Mouse (Mus musculus): Measurements from ENCODE around the gene Ephx1. TPM values are rescaled to one million over a fixed set of nuclear protein-coding genes. Genes with fewer than 3 reads are reported as not detected.
"Not testable (repeated sequence)": the region's sequence is repeated elsewhere in the genome, so short reads cannot be mapped to it uniquely, and the experiment has no call there.

The Ephx1 gene
- polyA plus RNA-seq, 1 experiment: 60.6 TPM

- no peaks in the 10 kb centered on the region for H3K79me2 ChIP-seq (ENCODE audit: control insufficient read depth, insufficient read depth)
- TF ChIP-seq MAX (IDR thresholded peaks at IDR 0.05) (no peak), CTCF (IDR thresholded peaks at IDR 0.05; ENCODE audit: control insufficient read depth, insufficient read depth, insufficient read length) (peak; percentile 18)
- H3K27me3 ChIP-seq (ENCODE audit: control insufficient read depth, insufficient read depth, insufficient read length): peaks cover 5% of the 10 kb centered on the region
- H3ac ChIP-seq (ENCODE audit: control insufficient read depth, insufficient read length, low read depth): no peak overlapping the region
- no peaks in the 10 kb centered on the region for H3K79me3 ChIP-seq (ENCODE audit: low read depth)
- H3K36me3 ChIP-seq (ENCODE audit: control insufficient read depth, insufficient read depth): no peaks in the 10 kb centered on the region
- H3K4me3 ChIP-seq (ENCODE audit: insufficient read depth, poor library complexity, severe bottlenecking): no peak overlapping the region
These were observed 18.9 kb upstream of the Ephx1 start for GRCm38 (mm10) chr1:181039652-181040051.

GRCm38 (mm10) chr1:181037623-181038022 is 16.9 kb upstream of the Ephx1 start:
- Histone ChIP-seq H3K36me3 (ENCODE audit: control insufficient read depth, insufficient read depth) (no peaks in the 10 kb centered on the region), H3K4me3 (ENCODE audit: insufficient read depth, poor library complexity, severe bottlenecking) (no peak overlapping the region), H3K79me2 (ENCODE audit: control insufficient read depth, insufficient read depth) (no peaks in the 10 kb centered on the region), H3K27me3 (ENCODE audit: control insufficient read depth, insufficient read depth, insufficient read length) (no peaks in the 10 kb centered on the region), H3ac (ENCODE audit: control insufficient read depth, insufficient read length, low read depth) (no peak overlapping the region), H3K79me3 (ENCODE audit: low read depth) (no peaks in the 10 kb centered on the region)
- TF ChIP-seq FOSL1 (IDR thresholded peaks at IDR 0.05; ENCODE audit: insufficient read depth, low read length, poor library complexity, severe bottlenecking) (no peak), MAX (IDR thresholded peaks at IDR 0.05) (no peak)

GRCm38 (mm10) chr1:181035015-181035778 is 14.5 kb upstream of the Ephx1 start:
- not testable (repeated sequence) for H3ac ChIP-seq (ENCODE audit: control insufficient read depth, insufficient read length, low read depth); H3K79me2 ChIP-seq (ENCODE audit: control insufficient read depth, insufficient read depth); H3K4me3 ChIP-seq (ENCODE audit: insufficient read depth, poor library complexity, severe bottlenecking); H3K27me3 ChIP-seq (ENCODE audit: control insufficient read depth, insufficient read depth, insufficient read length); H3K36me3 ChIP-seq (ENCODE audit: control insufficient read depth, insufficient read depth); H3K79me3 ChIP-seq (ENCODE audit: low read depth)

- H3K4me3 ChIP-seq (ENCODE audit: insufficient read depth, poor library complexity, severe bottlenecking): no peak overlapping the region
- no peak overlapping the region for H3ac ChIP-seq (ENCODE audit: control insufficient read depth, insufficient read length, low read depth)
- TF ChIP-seq FOSL1 (IDR thresholded peaks at IDR 0.05; ENCODE audit: insufficient read depth, low read length, poor library complexity, severe bottlenecking) (no peak), CTCF (IDR thresholded peaks at IDR 0.05; ENCODE audit: control insufficient read depth, insufficient read depth, insufficient read length) (peak; percentile 51)
- peaks cover 8% of the 10 kb centered on the region for H3K27me3 ChIP-seq (ENCODE audit: control insufficient read depth, insufficient read depth, insufficient read length)
- no peaks in the 10 kb centered on the region for H3K79me3 ChIP-seq (ENCODE audit: low read depth)
- no peaks in the 10 kb centered on the region for H3K36me3 ChIP-seq (ENCODE audit: control insufficient read depth, insufficient read depth)
- no peaks in the 10 kb centered on the region for H3K79me2 ChIP-seq (ENCODE audit: control insufficient read depth, insufficient read depth)
These were observed 1.6 kb upstream of the Ephx1 start for GRCm38 (mm10) chr1:181022265-181022664.

DNA sequence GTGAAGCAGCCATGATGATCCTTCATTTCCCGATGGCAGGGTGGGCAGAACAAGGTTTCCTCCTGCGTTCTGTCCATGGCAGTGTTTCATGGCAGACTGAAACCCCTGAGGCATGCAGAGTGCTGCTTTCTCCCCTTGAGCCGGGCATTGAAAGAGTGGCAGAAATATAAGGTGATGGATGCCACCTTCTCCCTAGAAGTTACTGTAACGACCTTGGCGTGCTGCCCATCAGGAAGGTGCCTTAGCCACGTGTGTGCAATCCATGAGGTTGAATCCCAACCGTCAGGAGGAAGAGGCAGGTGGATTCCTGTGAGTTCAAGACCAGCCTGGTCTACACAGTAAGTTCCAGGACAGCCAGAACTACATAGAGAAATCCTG is 773 bp upstream of the Ephx1 start:
- Histone ChIP-seq H3K79me3 (ENCODE audit: low read depth) (no peaks in the 10 kb centered on the region), H3K27me3 (ENCODE audit: control insufficient read depth, insufficient read depth, insufficient read length) (peaks cover 8% of the 10 kb centered on the region), H3ac (ENCODE audit: control insufficient read depth, insufficient read length, low read depth) (no peak overlapping the region), H3K36me3 (ENCODE audit: control insufficient read depth, insufficient read depth) (no peaks in the 10 kb centered on the region), H3K4me3 (ENCODE audit: insufficient read depth, poor library complexity, severe bottlenecking) (no peak overlapping the region), H3K79me2 (ENCODE audit: control insufficient read depth, insufficient read depth) (no peaks in the 10 kb centered on the region)
- no peak for TF ChIP-seq USF1 (IDR thresholded peaks at IDR 0.05; ENCODE audit: low read depth)
- TF ChIP-seq CEBPB (IDR thresholded peaks at IDR 0.05; ENCODE audit: low read depth): no peak
- TF ChIP-seq MYOG (IDR thresholded peaks at IDR 0.05; ENCODE audit: control insufficient read depth, extremely low read depth, insufficient read length): no peak
- TF ChIP-seq FOSL1 (IDR thresholded peaks at IDR 0.05; ENCODE audit: insufficient read depth, low read length, poor library complexity, severe bottlenecking): no peak
- TF ChIP-seq MAX (IDR thresholded peaks at IDR 0.05): no peak
- no peak for TF ChIP-seq CTCF (IDR thresholded peaks at IDR 0.05; ENCODE audit: control insufficient read depth, insufficient read depth, insufficient read length)
- no peak for TF ChIP-seq MYOD1 (IDR thresholded peaks at IDR 0.05; ENCODE audit: control insufficient read depth, insufficient read length, low read depth)

DNA sequence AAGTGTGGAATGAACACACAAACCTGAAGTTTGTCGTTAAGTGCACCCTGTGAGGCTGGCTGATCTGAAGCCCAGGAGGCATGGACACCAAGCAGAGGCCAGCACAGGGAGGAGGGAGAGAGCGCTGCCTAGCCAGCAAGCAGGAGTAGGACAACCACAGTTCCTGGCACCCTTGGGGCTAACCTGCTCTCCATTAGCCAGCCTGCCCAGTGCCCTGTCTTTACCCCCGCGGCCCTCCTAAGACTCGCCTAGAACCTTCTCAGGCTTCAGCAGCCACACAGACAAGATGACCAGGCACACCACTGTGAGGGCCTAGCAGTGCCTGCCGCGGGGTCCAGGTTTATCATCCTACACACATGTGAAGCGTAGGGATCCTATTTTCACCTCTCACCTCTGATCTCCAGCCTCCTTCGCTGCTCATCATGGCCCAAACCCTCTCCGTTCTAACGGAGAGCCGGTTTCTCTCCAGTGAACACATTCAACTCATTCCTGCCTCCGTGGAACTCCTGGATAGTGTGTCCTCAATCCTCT is 2.7 kb downstream of the Ephx1 start:
- H3K79me2 ChIP-seq (ENCODE audit: control insufficient read depth, insufficient read depth): peaks cover 22% of the 10 kb centered on the region
- H3ac ChIP-seq (ENCODE audit: control insufficient read depth, insufficient read length, low read depth): no peak overlapping the region
- peaks cover 1% of the 10 kb centered on the region for H3K27me3 ChIP-seq (ENCODE audit: control insufficient read depth, insufficient read depth, insufficient read length)
- no peak overlapping the region for H3K4me3 ChIP-seq (ENCODE audit: insufficient read depth, poor library complexity, severe bottlenecking)
- TF ChIP-seq MYOD1 (IDR thresholded peaks at IDR 0.05; ENCODE audit: control insufficient read depth, insufficient read length, low read depth): no peak
- no peak for TF ChIP-seq MAX (IDR thresholded peaks at IDR 0.05)
- TF ChIP-seq FOSL1 (IDR thresholded peaks at IDR 0.05; ENCODE audit: insufficient read depth, low read length, poor library complexity, severe bottlenecking): no peak
- TF ChIP-seq USF1 (IDR thresholded peaks at IDR 0.05; ENCODE audit: low read depth): no peak
- TF ChIP-seq MYOG (IDR thresholded peaks at IDR 0.05; ENCODE audit: control insufficient read depth, extremely low read depth, insufficient read length): no peak
- no peak for TF ChIP-seq CEBPB (IDR thresholded peaks at IDR 0.05; ENCODE audit: low read depth)
- no peak for TF ChIP-seq CTCF (IDR thresholded peaks at IDR 0.05; ENCODE audit: control insufficient read depth, insufficient read depth, insufficient read length)
- H3K79me3 ChIP-seq (ENCODE audit: low read depth): peaks cover 2% of the 10 kb centered on the region
- peaks cover 12% of the 10 kb centered on the region for H3K36me3 ChIP-seq (ENCODE audit: control insufficient read depth, insufficient read depth)

Measured in C2C12 (cell line).